23 mouse cellular contexts compared by ENCODE assay signal in genomic region chr3:95250361-95250760, GRCm38 (mm10). TPM values are rescaled to one million over a fixed set of nuclear protein-coding genes. Genes with fewer than 3 reads are reported as not detected.
A peak's percentile ranks its signal among the peaks of the same experiment; 100 is the strongest.
DNase-seq lines count a peak whose midpoint lies in the region; ATAC-seq and TF ChIP-seq lines count a peak whose summit lies in the region.
"Had no signal": no experiment of that assay in that cellular context is flagged by ENCODE, and none has a peak within 500 bp of the region (broad histone marks: within the 10 kb centered on the region; RNA-seq: fewer than 3 reads in every experiment).

No protein-coding gene starts in this region.

- H3K4me2 ChIP-seq in lung, postnatal 0 days (replicated peaks; ENCODE audit: low read depth, low read length), result no peak overlapping the region
- H3K4me2 ChIP-seq in stomach, postnatal 0 days (replicated peaks; ENCODE audit: low read depth), result peak overlapping the region; percentile 4
- H3K4me2 ChIP-seq: forebrain, embryonic 12.5 days; heart, embryonic 12.5 days; hindbrain, embryonic 13.5 days; liver, embryonic 13.5 days; midbrain, embryonic 11.5 days had no signal

- no peak overlapping the region for H3K9ac ChIP-seq in lung, postnatal 0 days (replicated peaks; ENCODE audit: low read depth)
- no peak overlapping the region for H3K9ac ChIP-seq in stomach, postnatal 0 days (ENCODE audit: low read length)
- H3K9ac ChIP-seq: forebrain, embryonic 12.5 days; heart, embryonic 12.5 days; hindbrain, embryonic 13.5 days; liver, embryonic 13.5 days had no signal

- TF ChIP-seq EP300 in lung, postnatal 0 days (IDR thresholded peaks at IDR 0.05), result no peak
- TF ChIP-seq EP300 in stomach, postnatal 0 days (optimal IDR thresholded peaks at IDR 0.05), result no peak

- H3K27ac ChIP-seq in lung, postnatal 0 days (ENCODE audit: low read length), result no peak overlapping the region
- H3K27ac ChIP-seq in stomach, postnatal 0 days (replicated peaks), result peak overlapping the region; percentile 37
- H3K27ac ChIP-seq: forebrain, embryonic 12.5 days; hindbrain, embryonic 13.5 days; left cerebral cortex, adult 2 months; liver, embryonic 13.5 days had no signal

- DNase-seq in cerebellum, postnatal 4 days (ENCODE audit: low spot score in 2 of 2), result no peak
- DNase-seq in lung, postnatal 0 days (ENCODE audit: low spot score), result peak; percentile 4
- DNase-seq in lung, adult 2 months, result no peak
- peak; percentile 86 to 89 for DNase-seq in cerebellum, postnatal 25 days
- DNase-seq in stomach, postnatal 0 days (ENCODE audit: low spot score), result no peak
- no peak for DNase-seq in adrenal gland, adult (ENCODE audit: inconsistent age in 2 of 2, low spot score in 1 of 2)
- no peak for DNase-seq in thymus, postnatal 4 days
- DNase-seq: adrenal gland, postnatal 36 days; heart, postnatal 14 days; kidney, adult 8-10 months; kidney, postnatal 14 days; liver, embryonic 13.5 days; right cerebral cortex, postnatal 4 days; thymus, postnatal 36 days had no signal

- TF ChIP-seq POLR2A in lung, adult 2 months (IDR thresholded peaks at IDR 0.05; ENCODE audit: borderline replicate concordance, extremely low read depth, low read depth, low read length), result no peak

- H3K4me1 ChIP-seq in lung, postnatal 0 days (ENCODE audit: insufficient read depth, low read depth, low read length), result no peaks in the 10 kb centered on the region
- H3K4me1 ChIP-seq in lung, adult 2 months (ENCODE audit: control insufficient read depth, insufficient read depth, low read length), result no peaks in the 10 kb centered on the region
- no peaks in the 10 kb centered on the region for H3K4me1 ChIP-seq in stomach, postnatal 0 days (replicated peaks; ENCODE audit: control insufficient read depth, insufficient read depth)
- H3K4me1 ChIP-seq: forebrain, embryonic 12.5 days; heart, embryonic 12.5 days; hindbrain, embryonic 13.5 days had no signal

- H3K36me3 ChIP-seq in lung, postnatal 0 days (ENCODE audit: insufficient read depth, low read length), result peaks cover 8% of the 10 kb centered on the region
- H3K36me3 ChIP-seq in stomach, postnatal 0 days (ENCODE audit: control insufficient read depth, insufficient read depth, low read length), result peaks cover 3% of the 10 kb centered on the region; the same call in 1 of the 2 replicates

- peak; percentile 85 for ATAC-seq in cerebellum, adult (ENCODE audit: insufficient number of reproducible peaks, low FRiP score, low TSS enrichment)
- ATAC-seq in lung, postnatal 0 days, result no peak
- 0 out of 2 replicates have a peak, but pooled peaks have one; percentile 7 for ATAC-seq in stomach, postnatal 0 days (ENCODE audit: low FRiP score, low TSS enrichment)
- ATAC-seq: activated CD4-positive, CD25-positive, alpha-beta regulatory T cell, adult 4 months; inflammation-experienced regulatory T-cells, adult 6 months had no signal

- no peak overlapping the region for H3K4me3 ChIP-seq in lung, postnatal 0 days (ENCODE audit: low read depth, low read length)
- H3K4me3 ChIP-seq in lung, adult 2 months (replicated peaks; ENCODE audit: extremely low read depth, low read depth, low read length), result no peak overlapping the region
- no peak overlapping the region for H3K4me3 ChIP-seq in stomach, postnatal 0 days (ENCODE audit: low read depth, low read length)
- H3K4me3 ChIP-seq: forebrain, embryonic 12.5 days; heart, embryonic 12.5 days; hindbrain, embryonic 13.5 days; left cerebral cortex, adult 2 months; liver, embryonic 13.5 days had no signal

- 71% methylated on average over 5 of the region's 5 CpGs for WGBS in lung, postnatal 0 days
- WGBS in lung, adult 2 months, result 67% methylated on average over 5 of the region's 5 CpGs
- 60% methylated on average over 5 of the region's 5 CpGs for WGBS in stomach, postnatal 0 days

- no peak for TF ChIP-seq CTCF in lung, postnatal 0 days (IDR thresholded peaks at IDR 0.05)
- no peak for TF ChIP-seq CTCF in lung, adult 2 months (IDR thresholded peaks at IDR 0.05; ENCODE audit: insufficient read depth, low read length)
- no peak for TF ChIP-seq CTCF in stomach, postnatal 0 days (IDR thresholded peaks at IDR 0.05; ENCODE audit: low read depth)

- H3K9me3 ChIP-seq in lung, postnatal 0 days (ENCODE audit: low read length), result no peaks in the 10 kb centered on the region
- H3K9me3 ChIP-seq in stomach, postnatal 0 days (ENCODE audit: control insufficient read depth, low read length), result no peaks in the 10 kb centered on the region
- H3K9me3 ChIP-seq: forebrain, embryonic 12.5 days; G1E; liver, embryonic 13.5 days had no signal

- no peaks in the 10 kb centered on the region for H3K27me3 ChIP-seq in lung, postnatal 0 days (replicated peaks; ENCODE audit: insufficient read depth, low read length)
- H3K27me3 ChIP-seq in stomach, postnatal 0 days (ENCODE audit: control insufficient read depth, insufficient read depth, low read length), result no peaks in the 10 kb centered on the region
- H3K27me3 ChIP-seq: forebrain, embryonic 12.5 days; heart, embryonic 12.5 days; hindbrain, embryonic 13.5 days; liver, embryonic 13.5 days had no signal

RNA-seq across cellular contexts. Expression of gene Bnipl, which starts 0.6 kb away (rescaled TPM):
- 2.5 and 2.8 TPM in 2 replicates for polyA plus RNA-seq in lung, postnatal 0 days (2015; fragmentation: Nextera tagmentation; extraction: Ambion mirVana)
- polyA plus RNA-seq in lung, adult 2 months (2012; rRNA removed), result 4.2 and 13.3 TPM in 2 replicates
- polyA plus RNA-seq in stomach, postnatal 0 days (2015; fragmentation: Nextera tagmentation; extraction: Ambion mirVana), result 16.6 and 16.8 TPM in 2 replicates
- polyA plus RNA-seq: activated CD4-positive, CD25-positive, alpha-beta regulatory T cell, adult 4 months; heart, embryonic 12.5 days; liver, embryonic 13.5 days had no signal

RNA-seq across cellular contexts. Expression of gene Gm128, which starts 9.0 kb away (rescaled TPM):
- polyA plus RNA-seq in lung, postnatal 0 days (2015; fragmentation: Nextera tagmentation; extraction: Ambion mirVana), result 1.5 and 1.6 TPM in 2 replicates
- polyA plus RNA-seq in lung, adult 2 months (2012; rRNA removed), result 0.98 and 1.1 TPM in 2 replicates
- polyA plus RNA-seq in stomach, postnatal 0 days (2015; fragmentation: Nextera tagmentation; extraction: Ambion mirVana), result 0.21 and 0.38 TPM in 2 replicates
- polyA plus RNA-seq: G1E had no signal

RNA-seq across cellular contexts. Expression of gene Mllt11, which starts 18.4 kb away (rescaled TPM):
- polyA plus RNA-seq in lung, postnatal 0 days (2015; fragmentation: Nextera tagmentation; extraction: Ambion mirVana), result 5.9 and 6.5 TPM in 2 replicates
- 6.5 and 12.3 TPM in 2 replicates for polyA plus RNA-seq in lung, adult 2 months (2012; rRNA removed)
- polyA plus RNA-seq in stomach, postnatal 0 days (2015; fragmentation: Nextera tagmentation; extraction: Ambion mirVana), result 11.0 and 11.8 TPM in 2 replicates

RNA-seq across cellular contexts. Expression of gene Cdc42se1, which starts 21.8 kb away (rescaled TPM):
- 104 and 120 TPM in 2 replicates for polyA plus RNA-seq in lung, postnatal 0 days (2015; fragmentation: Nextera tagmentation; extraction: Ambion mirVana)
- 54.0 and 71.7 TPM in 2 replicates for polyA plus RNA-seq in lung, adult 2 months (2012; rRNA removed)
- polyA plus RNA-seq in stomach, postnatal 0 days (2015; fragmentation: Nextera tagmentation; extraction: Ambion mirVana), result 88.1 and 99.4 TPM in 2 replicates

RNA-seq across cellular contexts. Expression of gene Mindy1, which starts 30.8 kb away (rescaled TPM):
- 65.8 and 68.0 TPM in 2 replicates for polyA plus RNA-seq in lung, postnatal 0 days (2015; fragmentation: Nextera tagmentation; extraction: Ambion mirVana)
- 89.1 and 95.2 TPM in 2 replicates for polyA plus RNA-seq in lung, adult 2 months (2012; rRNA removed)
- polyA plus RNA-seq in stomach, postnatal 0 days (2015; fragmentation: Nextera tagmentation; extraction: Ambion mirVana), result 55.9 and 64.1 TPM in 2 replicates

Comparison
In these comparisons a context has a peak if more than half of its experiments do, and no peak if none do; other contexts are left out.
1. DNase-seq: peak in lung, postnatal 0 days (single experiment) and cerebellum, postnatal 25 days (2 of 2); none in cerebellum, postnatal 4 days (0 of 2), lung, adult 2 months (single experiment), stomach, postnatal 0 days (single experiment), adrenal gland, adult (0 of 2) and thymus, postnatal 4 days (single experiment).